Mouse (Mus musculus) adipose tissue, adult 10 weeks (tissue): ENCODE data around the gene Alb. TPM values are rescaled to one million over a fixed set of nuclear protein-coding genes. Genes with fewer than 3 reads are reported as not detected.

Source experiments
- polyA plus RNA-seq: library from polyadenylated mRNA; stranded (reverse); fragments of 350-450 nt; fragmentation: Illumina TruSeq; extraction: RNeasy Lipid Tissue Mini Kit (QIAGEN cat#74804); gene quantifications from one replicate; pipeline ENCODE4 v1.2.3, GENCODE M21; 2014; ENCODE audit warnings: low read depth, low replicate concordance

Gene Alb
- polyA plus RNA-seq: 3.9 TPM

DNA sequence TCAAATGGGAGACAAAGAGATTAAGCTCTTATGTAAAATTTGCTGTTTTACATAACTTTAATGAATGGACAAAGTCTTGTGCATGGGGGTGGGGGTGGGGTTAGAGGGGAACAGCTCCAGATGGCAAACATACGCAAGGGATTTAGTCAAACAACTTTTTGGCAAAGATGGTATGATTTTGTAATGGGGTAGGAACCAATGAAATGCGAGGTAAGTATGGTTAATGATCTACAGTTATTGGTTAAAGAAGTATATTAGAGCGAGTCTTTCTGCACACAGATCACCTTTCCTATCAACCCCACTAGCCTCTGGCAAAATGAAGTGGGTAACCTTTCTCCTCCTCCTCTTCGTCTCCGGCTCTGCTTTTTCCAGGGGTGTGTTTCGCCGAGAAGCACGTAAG is at the start of gene Alb:
TSS of gene Alb (plus strand) at position 279 of the 400 bp plus-strand sequence.

DNA sequence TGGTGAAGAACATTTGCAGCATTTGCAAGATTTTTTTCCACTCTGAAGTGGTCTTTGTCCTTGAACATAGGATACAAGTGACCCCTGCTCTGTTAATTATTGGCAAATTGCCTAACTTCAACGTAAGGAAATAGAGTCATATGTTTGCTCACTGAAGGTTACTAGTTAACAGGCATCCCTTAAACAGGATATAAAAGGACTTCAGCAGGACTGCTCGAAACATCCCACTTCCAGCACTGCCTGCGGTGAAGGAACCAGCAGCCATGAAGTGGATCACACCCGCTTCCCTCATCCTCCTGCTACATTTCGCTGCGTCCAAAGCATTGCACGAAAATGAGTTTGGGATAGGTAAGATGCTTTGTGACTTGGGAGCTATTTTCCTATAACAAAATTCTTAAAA is 29.8 kb downstream of the Alb start, which contains the start of gene Afp:
TSS of gene Afp (plus strand) at position 220 of the 400 bp plus-strand sequence.

DNA sequence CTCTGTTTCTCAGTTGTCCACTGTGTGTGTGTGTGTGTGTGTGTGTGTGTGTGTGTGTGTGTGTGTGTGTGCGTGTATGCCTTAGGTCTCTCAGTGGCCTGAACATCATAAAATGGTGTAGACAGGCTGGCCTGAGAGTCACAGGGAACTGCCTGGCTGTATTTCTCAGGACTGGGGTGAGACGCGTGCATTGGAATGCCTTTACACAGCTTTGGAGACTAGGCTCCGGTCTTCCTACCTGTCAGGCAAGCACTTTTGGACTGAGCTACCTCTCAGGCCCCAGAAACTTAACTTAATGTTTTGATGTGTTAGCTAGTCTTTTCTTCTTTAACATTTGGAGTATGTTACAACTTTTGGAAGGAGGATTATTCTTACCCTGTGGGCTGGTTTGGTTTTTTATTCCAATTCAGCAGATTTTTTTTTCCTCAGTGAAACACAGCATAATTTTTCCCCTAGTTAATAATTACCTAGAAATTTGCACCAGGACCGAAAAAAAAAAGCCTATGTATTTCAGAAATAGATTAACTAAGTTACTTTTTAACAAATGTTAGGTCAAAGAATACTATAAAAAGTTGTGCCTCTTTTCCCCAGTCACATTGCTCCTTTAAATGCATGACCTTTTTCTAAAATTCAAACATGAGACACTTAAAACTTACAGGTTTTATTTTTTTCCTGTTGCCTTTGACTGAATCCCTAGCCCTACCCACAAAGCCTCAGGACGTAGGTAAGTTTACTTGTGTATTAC is 57.8 kb downstream of the Alb start, which contains the start of gene Afm:
TSS of gene Afm (plus strand) at position 577 of the 745 bp plus-strand sequence.

Other genes starting within 250 kb of the Alb start
- 18.2 TPM for gene Cox18, start 236.9 kb upstream of the Alb start, polyA plus RNA-seq
- gene Ankrd17, start 94.3 kb upstream of the Alb start, polyA plus RNA-seq: 35.6 TPM
- gene Gm9958, start 93.7 kb upstream of the Alb start, polyA plus RNA-seq: 5.1 TPM
- gene Afp, start 29.8 kb downstream of the Alb start, polyA plus RNA-seq: 0.19 TPM
- gene Afm, start 58.0 kb downstream of the Alb start, polyA plus RNA-seq: 0.57 TPM
- not detected for gene 5830473C10Rik, start 100.2 kb downstream of the Alb start, polyA plus RNA-seq
- 5.3 TPM for gene Rassf6, start 179.8 kb downstream of the Alb start, polyA plus RNA-seq